Mouse (Mus musculus): Measurements from ENCODE around the gene Psmd12. TPM values are rescaled to one million over a fixed set of nuclear protein-coding genes. Genes with fewer than 3 reads are reported as not detected.
"Not testable (repeated sequence)": the region's sequence is repeated elsewhere in the genome, so short reads cannot be mapped to it uniquely, and the experiment has no call there.

Gene Psmd12
- polyA plus RNA-seq, 1 experiment from 2014 or later, result 118 TPM

DNA sequence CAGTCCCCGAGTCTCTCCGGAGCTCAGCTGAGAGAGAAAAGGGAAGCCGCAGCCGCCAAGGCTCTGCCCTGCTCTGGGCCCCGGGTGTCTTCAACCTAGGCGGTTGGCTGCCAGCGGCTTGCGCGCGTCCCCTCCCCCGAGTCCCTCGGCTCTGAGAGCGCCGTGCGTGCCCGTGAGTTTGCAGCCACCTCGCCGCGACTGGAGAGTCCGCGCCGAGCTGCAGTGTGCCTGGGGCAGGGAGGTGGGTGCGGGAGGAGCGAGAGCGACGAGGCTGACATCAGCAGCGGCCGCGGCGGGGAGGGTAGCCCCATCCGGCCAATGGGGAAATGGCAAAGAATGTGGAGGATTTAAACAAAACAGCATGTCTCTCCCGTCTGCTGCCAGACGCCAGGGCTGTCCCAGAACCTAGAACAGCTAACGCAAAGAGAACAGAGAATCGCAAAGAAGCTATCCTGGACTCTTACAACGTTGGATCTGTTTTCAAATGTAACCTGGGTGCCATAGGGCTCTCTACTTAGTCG is 8.7 kb upstream of the Psmd12 start, which contains the start of gene Pitpnc1:
Gene Pitpnc1, minus strand, starts transcription at position 179 of the 521 bp plus-strand sequence.
- H3K27me3 ChIP-seq, result no peaks in the 10 kb centered on the region
- in situ Hi-C loops (cut with MboI; ENCODE audit: low pct_unique_long_range_greater_than_20kb), result loop anchor here (5.0 kb wide), 3 partner anchors 83 to 253 kb away; no protein-coding TSS in a partner anchor
- TF ChIP-seq CTCF (IDR thresholded peaks at IDR 0.05), result no peak
- POLR2A ChIA-PET, result interaction anchor here (0.9 kb wide), 1 partner anchor 25 kb away, joined by 3 read pairs; no protein-coding TSS in a partner anchor
- DNase-seq (ENCODE audit: low read depth, low spot score) (no peak), ATAC-seq (peak; percentile 66)
- CTCF ChIA-PET, result interaction anchor here (1.2 to 1.4 kb wide), 5 partner anchors 12 to 256 kb away, joined by 3 to 6 read pairs (median 4); no protein-coding TSS in a partner anchor

DNA sequence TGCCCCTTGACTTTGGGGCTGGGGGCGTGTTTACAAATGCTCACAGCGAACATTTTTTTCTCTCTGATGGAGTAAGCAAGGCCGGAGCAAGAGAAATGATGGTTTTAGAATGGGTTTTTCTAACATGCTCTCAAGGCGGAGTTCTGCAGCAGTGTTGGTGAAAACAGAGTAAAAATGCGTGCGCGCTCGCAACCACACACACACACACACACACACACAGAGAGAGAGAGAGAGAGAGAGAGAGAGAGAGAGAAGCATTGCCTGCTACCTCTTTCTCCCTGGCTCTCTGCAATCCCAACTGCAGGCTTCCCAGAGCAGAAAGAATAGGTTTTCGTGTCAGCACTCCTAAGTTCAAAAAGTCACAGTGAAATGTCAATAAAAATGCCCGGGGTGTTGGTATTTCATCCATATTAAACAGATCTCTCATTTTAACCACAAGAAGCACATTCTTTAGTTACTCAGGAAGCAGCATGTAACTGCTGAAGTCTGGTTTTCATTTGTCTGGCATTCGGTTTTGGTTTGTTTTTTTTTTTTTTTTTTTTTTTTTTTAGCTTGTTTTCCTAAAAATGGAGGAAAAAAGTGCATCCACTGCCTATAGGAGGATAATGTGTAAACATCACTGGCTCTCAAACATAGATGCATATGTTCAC is 8.1 kb upstream of the Psmd12 start:
- no peak for DNase-seq (ENCODE audit: low read depth, low spot score)
- ChIA-PET POLR2A (interaction anchor here (0.5 to 0.6 kb wide), 3 partner anchors 22 to 171 kb away, joined by 4 to 9 read pairs (median 4); no protein-coding TSS in a partner anchor), CTCF (interaction anchor here (1.0 to 1.5 kb wide), 8 partner anchors 86 to 265 kb away, joined by 3 to 6 read pairs (median 4); no protein-coding TSS in a partner anchor)
- no peak for TF ChIP-seq CTCF (IDR thresholded peaks at IDR 0.05)
- no peak for ATAC-seq
- in situ Hi-C loops (cut with MboI; ENCODE audit: low pct_unique_long_range_greater_than_20kb), result loop anchor here (5.0 kb wide), 3 partner anchors 84 to 254 kb away; no protein-coding TSS in a partner anchor
- no peaks in the 10 kb centered on the region for H3K27me3 ChIP-seq

DNA sequence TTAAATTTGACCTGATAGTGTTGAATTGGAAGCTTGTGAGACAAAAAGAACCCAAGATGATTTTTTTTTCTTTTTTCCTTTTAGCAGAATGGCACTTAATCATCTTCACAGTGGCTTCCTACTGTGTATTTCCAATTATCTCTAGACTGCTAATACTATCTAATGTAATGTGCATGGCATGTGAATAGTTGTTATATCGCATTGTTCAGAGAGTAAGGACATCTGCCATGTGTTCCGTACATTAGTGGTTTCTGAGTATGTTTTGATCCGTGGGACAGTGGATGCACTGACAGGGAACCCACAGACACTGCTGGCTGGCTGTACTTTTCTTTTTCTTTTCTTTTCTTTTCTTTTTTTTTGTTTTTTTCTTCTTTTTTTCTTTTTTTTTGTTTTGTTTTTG is 7.0 kb upstream of the Psmd12 start:
- CTCF ChIA-PET, result interaction anchor here (1.2 to 1.5 kb wide), 4 partner anchors 87 to 266 kb away, joined by 3 to 5 read pairs (median 4); no protein-coding TSS in a partner anchor
- in situ Hi-C loops (cut with MboI; ENCODE audit: low pct_unique_long_range_greater_than_20kb), result loop anchor here (5.0 kb wide), 3 partner anchors 85 to 255 kb away; no protein-coding TSS in a partner anchor

DNA sequence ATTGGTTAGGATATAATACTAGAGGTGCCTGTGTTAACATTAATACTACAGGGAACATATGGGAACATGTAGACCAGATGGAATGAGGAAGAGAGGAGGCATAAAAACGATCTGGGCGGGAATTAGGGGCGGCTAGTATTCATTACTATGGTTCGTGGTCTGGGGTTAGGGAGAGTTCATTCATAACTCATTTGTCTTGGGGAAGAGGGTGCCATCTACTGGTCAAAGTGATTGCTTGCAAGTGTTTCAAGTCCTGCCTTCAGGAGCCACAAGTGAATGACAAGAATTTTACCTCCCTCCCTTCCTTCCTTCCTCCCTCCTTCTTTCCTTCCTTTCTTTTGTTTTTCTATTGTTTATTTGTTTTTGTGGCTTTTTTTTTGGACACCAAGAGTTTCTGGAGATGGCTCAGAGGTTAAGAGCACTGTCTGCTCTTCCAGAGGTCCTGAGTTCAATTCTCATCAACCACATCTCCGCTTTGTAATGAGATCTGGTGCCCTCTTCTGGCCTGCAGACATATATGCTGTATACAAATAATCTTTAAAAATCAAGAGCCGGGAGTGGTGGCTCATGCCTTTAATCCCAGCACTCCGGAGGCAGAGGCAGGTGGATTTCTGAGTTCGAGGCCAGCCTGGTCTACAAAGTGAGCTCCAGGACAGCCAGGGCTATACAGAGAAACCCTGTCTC is 6.0 kb upstream of the Psmd12 start:
- ATAC-seq, result peak; percentile 38
- ChIA-PET CTCF (interaction anchor here (1.2 kb wide), 1 partner anchor 10 kb away, joined by 3 read pairs; no protein-coding TSS in a partner anchor), POLR2A (no interaction called here)
- no peaks in the 10 kb centered on the region for H3K27me3 ChIP-seq
- in situ Hi-C loops (cut with MboI; ENCODE audit: low pct_unique_long_range_greater_than_20kb), result loop anchor here (5.0 kb wide), 3 partner anchors 86 to 256 kb away; no protein-coding TSS in a partner anchor
- TF ChIP-seq CTCF (IDR thresholded peaks at IDR 0.05), result peak; percentile 88
- no peak for DNase-seq (ENCODE audit: low read depth, low spot score)

More for the DNA sequence above, 7.0 kb upstream of the Psmd12 start:
- POLR2A ChIA-PET, result interaction anchor here (0.6 kb wide), 1 partner anchor 9 kb away, joined by 3 read pairs; no protein-coding TSS in a partner anchor
- ATAC-seq (no peak), DNase-seq (ENCODE audit: low read depth, low spot score) (no peak)
- H3K27me3 ChIP-seq, result no peaks in the 10 kb centered on the region
- TF ChIP-seq CTCF (IDR thresholded peaks at IDR 0.05), result no peak

DNA sequence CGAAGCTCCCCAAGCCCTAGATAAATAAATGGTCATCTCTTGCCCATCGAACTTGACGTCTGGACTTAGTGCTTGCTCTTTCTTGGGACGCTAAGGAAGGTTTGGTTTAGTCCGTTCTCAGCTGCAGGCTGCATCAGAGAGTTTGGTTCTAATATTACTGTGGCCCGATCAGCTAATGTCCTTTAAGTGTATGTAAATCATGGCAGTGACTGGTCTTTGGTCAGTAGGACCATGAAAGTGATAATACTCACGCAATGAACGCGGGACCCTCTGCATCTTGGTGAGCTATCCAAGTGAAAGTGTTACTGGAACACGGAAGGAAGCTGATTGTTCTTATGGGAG is 549 bp downstream of the Psmd12 start:
- no peaks in the 10 kb centered on the region for H3K27me3 ChIP-seq
- TF ChIP-seq CTCF (IDR thresholded peaks at IDR 0.05), result no peak
- DNase-seq (ENCODE audit: low read depth, low spot score) (no peak), ATAC-seq (no peak)
- ChIA-PET POLR2A (no interaction called here), CTCF (no interaction called here)
- in situ Hi-C loops (cut with MboI; ENCODE audit: low pct_unique_long_range_greater_than_20kb), result no loop called here

DNA sequence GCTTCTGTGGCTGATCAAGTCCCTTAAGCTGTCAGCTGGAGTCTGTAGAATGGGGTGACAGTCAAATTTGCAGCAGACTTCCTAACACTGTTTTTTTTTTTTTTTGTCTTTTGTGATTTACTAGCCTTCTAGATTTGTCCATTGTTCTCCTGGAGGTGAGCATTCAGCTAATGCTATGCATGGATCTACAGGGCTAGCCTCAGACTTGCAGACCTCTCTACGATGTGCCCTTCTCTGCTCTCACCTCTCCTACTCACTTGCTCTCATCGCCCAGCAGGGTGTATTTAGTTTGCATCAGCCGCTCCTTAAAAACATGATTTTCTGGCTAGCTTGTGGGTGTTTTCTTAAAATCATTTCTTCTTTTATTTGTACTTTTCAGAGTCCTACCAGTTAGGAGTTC is 5.1 kb downstream of the Psmd12 start:
- ATAC-seq, result no peak
- no peak for TF ChIP-seq CTCF (IDR thresholded peaks at IDR 0.05)
- ChIA-PET POLR2A (interaction anchor here (0.7 kb wide), 1 partner anchor 102 kb away, joined by 3 read pairs; no protein-coding TSS in a partner anchor), CTCF (no interaction called here)
- H3K27me3 ChIP-seq, result no peaks in the 10 kb centered on the region
- no peak for DNase-seq (ENCODE audit: low read depth, low spot score)
- in situ Hi-C loops (cut with MboI; ENCODE audit: low pct_unique_long_range_greater_than_20kb), result no loop called here

DNA sequence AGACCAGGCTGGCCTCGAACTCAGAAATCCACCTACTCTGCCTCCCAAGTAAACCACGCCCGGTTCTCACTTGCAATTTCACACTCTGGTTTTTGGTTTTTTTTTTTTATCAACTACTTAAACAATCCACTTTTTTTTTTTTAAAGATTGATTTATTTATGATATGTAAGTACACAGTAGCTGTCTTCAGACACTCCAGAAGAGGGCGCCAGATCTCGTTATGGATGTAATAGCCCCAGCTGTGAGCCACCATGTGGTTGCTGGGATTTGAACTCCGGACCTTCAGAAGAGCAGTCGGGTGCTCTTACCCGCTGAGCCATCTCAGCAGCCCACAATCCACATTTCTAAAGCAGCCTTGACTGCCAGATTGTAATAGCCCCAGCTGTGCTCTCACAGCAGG is 23.5 kb downstream of the Psmd12 start:
- peak; percentile 46 for TF ChIP-seq CTCF (IDR thresholded peaks at IDR 0.05)
- DNase-seq (ENCODE audit: low read depth, low spot score), result no peak
- in situ Hi-C loops (cut with MboI; ENCODE audit: low pct_unique_long_range_greater_than_20kb), result loop anchor here (25.0 kb wide), 2 partner anchors 110 to 484 kb away; no protein-coding TSS in a partner anchor
- no peak for ATAC-seq
- CTCF ChIA-PET, result interaction anchor here (1.0 kb wide), 1 partner anchor 11 kb away, joined by 4 read pairs; no protein-coding TSS in a partner anchor
- no peaks in the 10 kb centered on the region for H3K27me3 ChIP-seq
- POLR2A ChIA-PET, result interaction anchor here (0.6 kb wide), 2 partner anchors 37 to 193 kb away, joined by 5 to 6 read pairs; no protein-coding TSS in a partner anchor

DNA sequence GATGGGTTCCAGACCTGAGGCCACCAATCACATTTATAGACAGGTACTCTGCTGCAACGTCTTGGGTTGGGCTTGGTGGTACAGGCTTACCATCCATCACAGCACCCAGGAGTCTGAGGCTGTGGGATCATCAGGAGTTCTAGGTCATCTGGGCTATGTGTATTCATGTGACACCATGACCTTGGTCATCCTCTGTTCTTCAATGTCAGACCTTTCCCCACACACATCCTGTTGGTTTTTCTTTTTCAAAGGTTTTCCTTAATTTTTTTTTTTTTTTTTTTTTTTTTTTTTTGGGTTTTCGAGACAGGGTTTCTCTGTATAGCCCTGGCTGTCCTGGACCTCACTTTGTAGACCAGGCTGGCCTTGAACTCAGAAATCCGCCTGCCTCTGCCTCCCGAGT is 25.1 kb downstream of the Psmd12 start:
- POLR2A ChIA-PET, result interaction anchor here (1.1 kb wide), 1 partner anchor 90 kb away, joined by 3 read pairs; no protein-coding TSS in a partner anchor
- H3K27me3 ChIP-seq; DNase-seq (ENCODE audit: low read depth, low spot score); ATAC-seq; CTCF ChIA-PET: not testable (repeated sequence)
- in situ Hi-C loops (cut with MboI; ENCODE audit: low pct_unique_long_range_greater_than_20kb), result loop anchor here (25.0 kb wide), 2 partner anchors 108 to 483 kb away; no protein-coding TSS in a partner anchor

DNA sequence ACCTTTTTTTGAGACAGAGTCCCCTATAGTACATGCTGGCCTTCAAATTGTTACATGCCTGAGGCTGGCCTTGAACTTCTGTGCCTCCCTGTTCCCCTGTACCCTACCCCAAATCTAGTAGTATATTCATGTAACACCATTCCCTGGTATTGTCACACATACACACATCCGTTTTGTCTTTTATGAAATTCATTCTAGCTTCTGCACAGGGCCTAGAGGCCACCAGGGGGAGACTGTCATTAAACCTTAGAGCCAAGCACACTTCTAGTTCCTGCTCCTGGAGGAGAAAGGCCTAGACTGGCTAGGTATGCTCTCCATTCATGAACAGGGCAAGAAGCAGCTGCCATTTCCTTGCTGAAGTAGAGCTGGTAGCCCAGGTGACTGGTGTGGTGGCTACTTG is 27.0 kb downstream of the Psmd12 start:
- in situ Hi-C loops (cut with MboI; ENCODE audit: low pct_unique_long_range_greater_than_20kb), result loop anchor here (5.0 to 25.0 kb wide), 3 partner anchors 106 to 481 kb away; no protein-coding TSS in a partner anchor
- TF ChIP-seq CTCF (IDR thresholded peaks at IDR 0.05), result peak; percentile 61
- no peaks in the 10 kb centered on the region for H3K27me3 ChIP-seq
- CTCF ChIA-PET, result interaction anchor here (1.0 to 1.7 kb wide), 3 partner anchors 9 to 40 kb away, joined by 3 to 7 read pairs (median 3); no protein-coding TSS in a partner anchor
- POLR2A ChIA-PET, result no interaction called here
- DNase-seq (ENCODE audit: low read depth, low spot score) (no peak), ATAC-seq (no peak)
